Mouse (Mus musculus) kidney, postnatal 0 days (tissue): ENCODE results near the gene Ttc28. TPM values are rescaled to one million over a fixed set of nuclear protein-coding genes. Genes with fewer than 3 reads are reported as not detected.
A peak's percentile ranks its signal among the peaks of the same experiment; 100 is the strongest.
"Not testable (repeated sequence)": the region's sequence is repeated elsewhere in the genome, so short reads cannot be mapped to it uniquely, and the experiment has no call there.

Experiments
- ATAC-seq: fragments of 200-750 bp; cut with Nextera tagmentation; replicated peaks from 2 replicates; pipeline ENCODE4 v1.8.0; 2017; ENCODE audit warnings: low read depth, moderate number of reproducible peaks, moderate TSS enrichment, moderate library complexity; ENCODE audit not compliant: low FRiP score
- DNase-seq: peaks from one replicate; pipeline ENCODE4 v3.0.0-alpha.2; 2016; ENCODE audit warnings: low spot score
- H3K27ac ChIP-seq: fragments of 300-500 bp; sonication (generic); 2 replicates; pipeline ENCODE4 v1.5.1; 2014; ENCODE audit warnings: mild to moderate bottlenecking
- H3K27me3 ChIP-seq: fragments of 300-500 bp; sonication (generic); 2 replicates; pipeline ENCODE4 v1.6.1; 2014; ENCODE audit warnings: low read length, mixed read lengths; ENCODE audit not compliant: insufficient read depth
- H3K36me3 ChIP-seq: fragments of 300-500 bp; sonication (generic); 2 replicates; pipeline ENCODE4 v1.6.1; 2014; ENCODE audit warnings: low read length, mixed read lengths; ENCODE audit not compliant: insufficient read depth
- H3K4me1 ChIP-seq: fragments of 300-500 bp; sonication (generic); replicated peaks from 2 replicates; pipeline ENCODE4 v1.6.1; 2014; ENCODE audit warnings: antibody characterized with exemption, low read length, mixed read lengths; ENCODE audit not compliant: insufficient read depth
- H3K4me2 ChIP-seq: fragments of 300-500 bp; sonication (generic); 2 replicates; pipeline ENCODE4 v1.6.1; 2014; ENCODE audit warnings: mild to moderate bottlenecking, low read length, moderate library complexity, mixed read lengths
- H3K4me3 ChIP-seq: fragments of 300-500 bp; sonication (generic); replicated peaks from 2 replicates; pipeline ENCODE4 v1.5.1; 2014; ENCODE audit warnings: low read depth, low read length
- H3K9ac ChIP-seq: fragments of 300-500 bp; sonication (generic); 2 replicates; pipeline ENCODE4 v1.6.1; 2014; ENCODE audit warnings: low read depth, low read length
- H3K9me3 ChIP-seq: fragments of 300-500 bp; sonication (generic); replicated peaks from 2 replicates; pipeline ENCODE4 v1.6.1; 2016; ENCODE audit warnings: low read length, inconsistent platforms, mixed read lengths
- CTCF ChIP-seq: IDR thresholded peaks from 2 replicates; pipeline ENCODE4 v1.5.1; 2016; ENCODE audit warnings: antibody characterized with exemption, low read depth, mild to moderate bottlenecking, moderate library complexity
- WGBS: fragments of 180-500 bp; shearing (Covaris S2); extraction: QIAGEN DNeasy Blood & Tissue Kit; methylation state at CpG from one replicate; pipeline ENCODE4 v1.1.7; 2014; 5-methylcytosine and 5-hydroxymethylcytosine counted together
- polyA plus RNA-seq: library from polyadenylated mRNA; unstranded; fragments of >200 nt; fragmentation: Nextera tagmentation; extraction: Ambion mirVana; gene quantifications from 2 replicates; pipeline ENCODE4 v1.2.1, GENCODE M21; 2015

The Ttc28 gene
- polyA plus RNA-seq, 1 experiment from 2014 or later: 8.1 TPM

- H3K9ac ChIP-seq: no peak overlapping the region
- no peak for TF ChIP-seq CTCF
- 74% methylated on average over 10 of the region's 10 CpGs for WGBS
- H3K27ac ChIP-seq: no peak overlapping the region
- no peaks in the 10 kb centered on the region for H3K27me3 ChIP-seq
- H3K4me3 ChIP-seq: no peak overlapping the region
- no peaks in the 10 kb centered on the region for H3K4me1 ChIP-seq
- no peak overlapping the region for H3K4me2 ChIP-seq
- DNase-seq: no peak
- ATAC-seq: no peak
- H3K36me3 ChIP-seq: no peaks in the 10 kb centered on the region
- H3K9me3 ChIP-seq: no peaks in the 10 kb centered on the region
Observed at GRCm38 (mm10) chr5:111247571-111248265, 368.1 kb downstream of the Ttc28 start.

- Histone ChIP-seq H3K27ac (no peak overlapping the region), H3K4me2 (no peak overlapping the region), H3K9me3 (no peaks in the 10 kb centered on the region), H3K36me3 (no peaks in the 10 kb centered on the region), H3K4me3 (no peak overlapping the region), H3K9ac (no peak overlapping the region), H3K4me1 (peaks cover 7% of the 10 kb centered on the region; the same call in 1 of the 2 replicates), H3K27me3 (no peaks in the 10 kb centered on the region)
- ATAC-seq (no peak), DNase-seq (no peak)
- WGBS: 84% methylated on average over 3 of the region's 3 CpGs
- no peak for TF ChIP-seq CTCF
Observed at GRCm38 (mm10) chr5:111252147-111252546, 372.5 kb downstream of the Ttc28 start.

DNA sequence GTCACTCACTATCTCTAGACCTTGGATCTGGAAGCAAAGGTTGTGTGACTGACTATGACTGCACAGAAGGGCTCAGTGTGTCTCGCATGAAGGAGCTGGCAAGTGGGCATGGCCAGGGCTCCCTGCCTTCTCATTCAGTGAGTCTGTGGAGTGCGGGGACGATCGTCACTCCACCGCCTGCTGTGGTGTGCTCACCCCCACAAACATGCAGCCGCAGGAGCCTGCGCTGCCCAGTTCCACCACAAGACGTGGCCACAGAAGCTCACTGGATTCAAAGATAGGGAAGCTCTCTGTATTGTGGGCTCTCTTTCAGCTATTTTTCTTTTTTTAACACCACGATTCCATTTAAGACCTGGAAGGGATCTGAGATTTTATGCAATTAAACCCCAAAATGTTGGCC, 374.8 kb downstream of the Ttc28 start:
- ATAC-seq (no peak; the same call in 1 of the 2 replicates), DNase-seq (no peak)
- Histone ChIP-seq H3K9me3 (no peaks in the 10 kb centered on the region), H3K9ac (no peak overlapping the region), H3K27me3 (no peaks in the 10 kb centered on the region), H3K27ac (no peak overlapping the region), H3K36me3 (no peaks in the 10 kb centered on the region), H3K4me3 (no peak overlapping the region), H3K4me2 (no peak overlapping the region), H3K4me1 (peaks cover 7% of the 10 kb centered on the region; the same call in 1 of the 2 replicates)
- TF ChIP-seq CTCF: no peak
- WGBS: 61% methylated on average over 9 of the region's 9 CpGs

DNA sequence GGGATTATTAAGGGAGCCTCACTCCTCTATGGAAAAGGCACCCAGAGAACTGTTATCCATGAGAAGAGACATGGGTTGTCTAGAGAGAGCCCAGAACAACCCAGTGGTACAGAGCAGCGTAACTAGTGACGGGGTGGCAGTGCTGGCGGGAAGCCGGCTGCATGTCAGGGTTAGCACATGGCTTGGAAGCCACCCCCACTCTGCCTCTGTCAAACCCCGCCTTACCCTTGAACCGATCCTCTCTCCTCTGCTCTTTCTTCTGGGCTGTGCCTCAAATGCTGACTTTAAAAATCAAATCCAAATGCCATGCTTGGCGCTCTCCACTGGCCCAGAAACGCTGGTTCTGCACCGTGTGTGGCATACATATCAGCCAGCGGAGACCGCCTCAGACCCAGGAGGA, 375.2 kb downstream of the Ttc28 start:
- whole genome bisulfite sequencing: 81% methylated on average over 11 of the region's 11 CpGs
- no peak for TF ChIP-seq CTCF

DNA sequence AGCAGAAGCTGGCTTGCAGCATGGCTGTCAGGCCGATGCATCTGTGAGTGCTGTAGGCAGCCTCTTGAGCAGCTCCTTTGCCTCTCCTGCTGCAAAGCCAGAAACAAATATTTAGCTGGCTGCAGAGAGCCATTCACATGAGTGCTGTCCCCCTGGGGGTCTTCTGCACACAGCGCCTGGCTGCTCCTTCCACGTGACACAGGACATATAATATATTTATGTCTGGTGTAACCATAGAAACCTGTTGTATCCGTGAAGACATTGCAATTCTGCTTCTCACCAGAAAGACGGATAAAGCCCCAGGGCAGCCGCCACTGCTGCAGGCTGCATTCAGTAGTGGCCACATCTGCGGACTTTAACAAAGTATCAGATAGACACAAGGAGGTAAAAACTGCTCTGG, 376.6 kb downstream of the Ttc28 start:
- H3K9ac ChIP-seq: no peak overlapping the region
- 33% methylated on average over 7 of the region's 7 CpGs for WGBS

More for the DNA sequence above, 375.2 kb downstream of the Ttc28 start:
- H3K9ac ChIP-seq: no peak overlapping the region
- no peaks in the 10 kb centered on the region for H3K9me3 ChIP-seq
- no peaks in the 10 kb centered on the region for H3K27me3 ChIP-seq
- no peak overlapping the region for H3K4me2 ChIP-seq
- peaks cover 7% of the 10 kb centered on the region; the same call in 1 of the 2 replicates for H3K4me1 ChIP-seq
- no peaks in the 10 kb centered on the region for H3K36me3 ChIP-seq
- no peak for DNase-seq
- no peak overlapping the region for H3K4me3 ChIP-seq
- H3K27ac ChIP-seq: no peak overlapping the region
- no peak for ATAC-seq

GRCm38 (mm10) chr5:111257127-111257526, 377.5 kb downstream of the Ttc28 start:
- WGBS: 4% methylated on average over 2 of the region's 2 CpGs
- Histone ChIP-seq H3K9me3 (no peaks in the 10 kb centered on the region), H3K4me2 (no peak overlapping the region), H3K4me3 (no peak overlapping the region), H3K27ac (no peak overlapping the region), H3K27me3 (no peaks in the 10 kb centered on the region), H3K4me1 (peaks cover 13% of the 10 kb centered on the region; the same call in 1 of the 2 replicates), H3K36me3 (no peaks in the 10 kb centered on the region), H3K9ac (no peak overlapping the region)
- ATAC-seq (no peak), DNase-seq (peak; percentile 80)
- peak; percentile 83 for TF ChIP-seq CTCF

More for the DNA sequence above, 376.6 kb downstream of the Ttc28 start:
- DNase-seq: peak; percentile 79
- H3K4me3 ChIP-seq: no peak overlapping the region
- no peak for ATAC-seq
- no peak overlapping the region for H3K27ac ChIP-seq
- no peak for TF ChIP-seq CTCF
- H3K9me3 ChIP-seq: no peaks in the 10 kb centered on the region
- no peaks in the 10 kb centered on the region for H3K27me3 ChIP-seq
- peaks cover 7% of the 10 kb centered on the region; the same call in 1 of the 2 replicates for H3K4me1 ChIP-seq
- H3K4me2 ChIP-seq: no peak overlapping the region
- no peaks in the 10 kb centered on the region for H3K36me3 ChIP-seq

GRCm38 (mm10) chr5:111261162-111261561, 381.6 kb downstream of the Ttc28 start:
- not testable (repeated sequence) for H3K27me3 ChIP-seq, H3K36me3 ChIP-seq, H3K4me3 ChIP-seq, DNase-seq, ATAC-seq, H3K4me2 ChIP-seq, H3K9ac ChIP-seq, H3K9me3 ChIP-seq
- Histone ChIP-seq H3K27ac (peak overlapping the region; percentile 84; the same call in 1 of the 2 replicates), H3K4me1 (peaks cover 26% of the 10 kb centered on the region; the same call in 1 of the 2 replicates)
- WGBS: 82% methylated on average over 1 of the region's 1 CpGs
